Mouse (Mus musculus) forebrain, postnatal 0 days (tissue): ENCODE data around the gene Dapk1. TPM values are rescaled to one million over a fixed set of nuclear protein-coding genes. Genes with fewer than 3 reads are reported as not detected.

Source experiments
- ATAC-seq: fragments of 200-750 bp; cut with Nextera tagmentation; 2 replicates; pipeline ENCODE4 v1.8.0; 2017; ENCODE audit warnings: mild to moderate bottlenecking, moderate library complexity
- DNase-seq: peaks from one replicate; pipeline ENCODE4 v3.0.0-alpha.2; 2015
- H3K27ac ChIP-seq: fragments of 300-500 bp; sonication (generic); 2 replicates; pipeline ENCODE4 v1.5.1; 2014; ENCODE audit warnings: low read depth, mild to moderate bottlenecking, antibody characterized with exemption, low read length, moderate library complexity, mixed read lengths
- H3K27me3 ChIP-seq: fragments of 300-500 bp; sonication (generic); 2 replicates; pipeline ENCODE4 v1.6.1; 2014; ENCODE audit warnings: mild to moderate bottlenecking, low read length, mixed read lengths; ENCODE audit not compliant: insufficient read depth
- H3K36me3 ChIP-seq: fragments of 300-500 bp; sonication (generic); 2 replicates; pipeline ENCODE4 v1.6.1; 2014; ENCODE audit warnings: mild to moderate bottlenecking, moderate library complexity; ENCODE audit not compliant: insufficient read depth
- H3K4me1 ChIP-seq: fragments of 300-500 bp; sonication (generic); 2 replicates; pipeline ENCODE4 v1.6.1; 2014; ENCODE audit warnings: antibody characterized with exemption; ENCODE audit not compliant: insufficient read depth
- H3K4me2 ChIP-seq: fragments of 300-500 bp; sonication (generic); 2 replicates; pipeline ENCODE4 v1.6.1; 2014; ENCODE audit warnings: low read depth, mild to moderate bottlenecking, moderate library complexity
- H3K4me3 ChIP-seq: fragments of 300-500 bp; sonication (generic); 2 replicates; pipeline ENCODE4 v1.5.1; 2014; ENCODE audit warnings: low read depth, low read length, mixed read lengths
- H3K9ac ChIP-seq: fragments of 300-500 bp; sonication (generic); 2 replicates; pipeline ENCODE4 v1.6.1; 2014; ENCODE audit warnings: mild to moderate bottlenecking
- H3K9me3 ChIP-seq: fragments of 300-500 bp; sonication (generic); 2 replicates; pipeline ENCODE4 v1.6.1; 2016; ENCODE audit warnings: low read length
- CTCF ChIP-seq: sonication (generic); IDR thresholded peaks from 2 replicates; pipeline ENCODE4 v1.5.1; 2016; ENCODE audit warnings: antibody characterized with exemption, control low read depth, low read depth
- WGBS: fragments of 180-500 bp; shearing (Covaris S2); extraction: QIAGEN DNeasy Blood & Tissue Kit; methylation state at CpG from one replicate; pipeline ENCODE4 v1.1.7; 2014; 5-methylcytosine and 5-hydroxymethylcytosine counted together
- polyA plus RNA-seq: library from polyadenylated mRNA; unstranded; fragments of >200 nt; fragmentation: Nextera tagmentation; extraction: Ambion mirVana; gene quantifications from 2 replicates; pipeline ENCODE4 v1.2.1, GENCODE M21; 2015
- total RNA-seq: library from RNA; depleted of rRNA; stranded (reverse); fragments of >200 nt; gene quantifications from 2 replicates; pipeline ENCODE4 v1.2.3, GENCODE M21; 2014

Dapk1 gene
- total and polyA plus RNA-seq, 2 experiments from 2014 or later: 35.6 to 72.6 TPM

GRCm38 (mm10) chr13:60731001-60731400 is 129.3 kb downstream of the Dapk1 start:
- H3K4me2 ChIP-seq: no peak overlapping the region
- H3K36me3 ChIP-seq: peaks cover 85% of the 10 kb centered on the region
- no peaks in the 10 kb centered on the region for H3K27me3 ChIP-seq
- no peaks in the 10 kb centered on the region for H3K4me1 ChIP-seq
- TF ChIP-seq CTCF: no peak
- 80% methylated on average over 3 of the region's 3 CpGs for WGBS
- no peaks in the 10 kb centered on the region for H3K9me3 ChIP-seq
- H3K9ac ChIP-seq: no peak overlapping the region
- DNase-seq (no peak), ATAC-seq (no peak)
- H3K27ac ChIP-seq: no peak overlapping the region
- no peak overlapping the region for H3K4me3 ChIP-seq

- no peak overlapping the region for H3K4me2 ChIP-seq
- H3K27me3 ChIP-seq: no peaks in the 10 kb centered on the region
- no peak overlapping the region for H3K4me3 ChIP-seq
- H3K27ac ChIP-seq: no peak overlapping the region
- no peak for TF ChIP-seq CTCF
- H3K9me3 ChIP-seq: no peaks in the 10 kb centered on the region
- peaks cover 66% of the 10 kb centered on the region for H3K36me3 ChIP-seq
- H3K9ac ChIP-seq: no peak overlapping the region
- ATAC-seq: no peak
- DNase-seq: no peak
- H3K4me1 ChIP-seq: no peaks in the 10 kb centered on the region
- 76% methylated on average over 9 of the region's 9 CpGs for WGBS
Measured at GRCm38 (mm10) chr13:60735306-60735705, 133.6 kb downstream of the Dapk1 start.

- Histone ChIP-seq H3K4me3 (no peak overlapping the region), H3K9ac (no peak overlapping the region), H3K4me2 (no peak overlapping the region), H3K9me3 (no peaks in the 10 kb centered on the region), H3K27ac (no peak overlapping the region), H3K36me3 (peaks cover 62% of the 10 kb centered on the region), H3K4me1 (no peaks in the 10 kb centered on the region), H3K27me3 (no peaks in the 10 kb centered on the region)
- no peak for TF ChIP-seq CTCF
- 56% methylated on average over 13 of the region's 13 CpGs for WGBS
- ATAC-seq (no peak), DNase-seq (no peak)
Measured at GRCm38 (mm10) chr13:60736421-60737105, 134.8 kb downstream of the Dapk1 start.

GRCm38 (mm10) chr13:60737632-60738324 is 136.0 kb downstream of the Dapk1 start:
- TF ChIP-seq CTCF: no peak
- H3K27me3 ChIP-seq: no peaks in the 10 kb centered on the region
- ATAC-seq (peak; percentile 26), DNase-seq (peak; percentile 25)
- H3K4me3 ChIP-seq: no peak overlapping the region
- H3K9ac ChIP-seq: no peak overlapping the region
- no peaks in the 10 kb centered on the region for H3K9me3 ChIP-seq
- no peak overlapping the region for H3K27ac ChIP-seq
- H3K4me2 ChIP-seq: peak overlapping the region; percentile 14; the same call in 1 of the 2 replicates
- WGBS: 24% methylated on average over 9 of the region's 9 CpGs
- peaks cover 62% of the 10 kb centered on the region for H3K36me3 ChIP-seq
- no peaks in the 10 kb centered on the region for H3K4me1 ChIP-seq

GRCm38 (mm10) chr13:60738429-60738828 is 136.7 kb downstream of the Dapk1 start:
- H3K27ac ChIP-seq: no peak overlapping the region
- DNase-seq: peak; percentile 86
- 8% methylated on average over 9 of the region's 9 CpGs for WGBS
- no peak overlapping the region for H3K9ac ChIP-seq
- ATAC-seq: peak; percentile 83
- H3K4me1 ChIP-seq: peaks cover 3% of the 10 kb centered on the region; the same call in 1 of the 2 replicates
- H3K27me3 ChIP-seq: no peaks in the 10 kb centered on the region
- no peaks in the 10 kb centered on the region for H3K9me3 ChIP-seq
- H3K4me2 ChIP-seq: peak overlapping the region; percentile 14; the same call in 1 of the 2 replicates
- H3K4me3 ChIP-seq: no peak overlapping the region
- H3K36me3 ChIP-seq: peaks cover 59% of the 10 kb centered on the region
- TF ChIP-seq CTCF: peak; percentile 86

- no peak overlapping the region for H3K27ac ChIP-seq
- H3K4me3 ChIP-seq: no peak overlapping the region
- H3K4me1 ChIP-seq: peaks cover 8% of the 10 kb centered on the region; the same call in 1 of the 2 replicates
- no peaks in the 10 kb centered on the region for H3K9me3 ChIP-seq
- H3K36me3 ChIP-seq: peaks cover 49% of the 10 kb centered on the region
- ATAC-seq: no peak
- 92% methylated on average over 6 of the region's 6 CpGs for WGBS
- TF ChIP-seq CTCF: no peak
- no peak for DNase-seq
- no peak overlapping the region for H3K4me2 ChIP-seq
- H3K9ac ChIP-seq: no peak overlapping the region
- no peaks in the 10 kb centered on the region for H3K27me3 ChIP-seq
Measured at GRCm38 (mm10) chr13:60740248-60740647, 138.5 kb downstream of the Dapk1 start.

GRCm38 (mm10) chr13:60742611-60743010 is 140.9 kb downstream of the Dapk1 start:
- no peaks in the 10 kb centered on the region for H3K9me3 ChIP-seq
- 93% methylated on average over 3 of the region's 3 CpGs for WGBS
- DNase-seq: no peak
- H3K4me3 ChIP-seq: no peak overlapping the region
- H3K27me3 ChIP-seq: no peaks in the 10 kb centered on the region
- peaks cover 8% of the 10 kb centered on the region; the same call in 1 of the 2 replicates for H3K4me1 ChIP-seq
- H3K36me3 ChIP-seq: peaks cover 54% of the 10 kb centered on the region
- H3K27ac ChIP-seq: no peak overlapping the region
- ATAC-seq: no peak
- H3K9ac ChIP-seq: no peak overlapping the region
- TF ChIP-seq CTCF: no peak
- no peak overlapping the region for H3K4me2 ChIP-seq
